Comparison of ENCODE assay signal across 8 mouse cellular contexts in the genomic region with DNA sequence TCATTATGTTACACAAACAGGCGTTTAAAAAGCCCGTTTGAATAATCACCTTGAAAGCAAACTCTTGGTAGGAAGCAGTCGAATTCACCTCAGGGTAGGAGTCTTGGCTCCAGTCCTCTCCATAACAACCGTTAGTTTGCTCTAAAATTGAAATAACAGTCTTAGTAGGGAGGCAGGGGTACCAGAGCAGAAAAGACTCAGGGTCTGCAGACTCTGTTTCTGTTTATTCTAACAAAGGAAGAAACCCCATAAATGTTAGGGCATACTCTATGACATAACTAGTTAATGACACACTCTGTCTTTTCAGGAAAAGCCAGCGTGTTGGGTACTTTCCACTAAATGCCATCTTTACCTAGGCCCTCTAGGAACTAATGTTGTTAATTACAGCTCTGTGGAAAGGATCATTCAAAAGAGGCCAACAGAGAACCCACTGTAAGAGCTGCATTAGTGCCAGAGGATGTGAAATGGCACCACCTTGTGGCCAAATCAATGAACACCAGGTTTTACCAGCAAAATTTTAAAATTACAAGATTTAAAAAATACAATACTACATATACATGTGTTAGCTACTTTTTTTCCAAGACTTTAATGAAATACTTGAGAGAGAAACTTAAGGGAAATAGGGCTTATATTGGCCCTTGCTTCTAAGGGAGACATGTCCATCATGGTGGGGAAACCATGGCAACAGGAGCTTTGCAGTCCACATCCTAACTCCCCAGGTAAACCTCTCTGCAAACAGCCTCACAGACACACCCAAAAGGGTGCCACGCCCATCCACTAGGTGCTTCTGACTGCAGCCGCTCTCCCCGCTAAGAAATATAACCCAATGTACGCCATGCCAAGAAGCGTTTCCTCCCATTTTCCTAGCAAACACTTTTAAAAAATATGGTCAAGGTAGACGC. TPM values are rescaled to one million over a fixed set of nuclear protein-coding genes. Genes with fewer than 3 reads are reported as not detected.
DNase-seq lines count a peak whose midpoint lies in the region; ATAC-seq and TF ChIP-seq lines count a peak whose summit lies in the region.

No protein-coding gene starts in this region.

- peak; percentile 89 for ATAC-seq in forebrain, embryonic 14.5 days
- no peak for ATAC-seq in intestine, embryonic 14.5 days (replicated peaks; ENCODE audit: low FRiP score, low TSS enrichment, low read depth)
- no peak for ATAC-seq in limb, embryonic 11.5 days (ENCODE audit: insufficient number of reproducible peaks, low FRiP score, low TSS enrichment, low read depth)

- no peaks in the 10 kb centered on the region for H3K36me3 ChIP-seq in ES-E14 (ENCODE audit: control insufficient read depth, insufficient read depth, low read length, poor library complexity, severe bottlenecking)
- no peaks in the 10 kb centered on the region for H3K36me3 ChIP-seq in forebrain, embryonic 14.5 days (ENCODE audit: control insufficient read depth, insufficient read depth, low read length)
- no peaks in the 10 kb centered on the region for H3K36me3 ChIP-seq in intestine, embryonic 14.5 days (ENCODE audit: control insufficient read depth, insufficient read depth, low read length)
- H3K36me3 ChIP-seq in limb, embryonic 11.5 days (ENCODE audit: control insufficient read depth, insufficient read depth, low read length), result no peaks in the 10 kb centered on the region

- H3K4me3 ChIP-seq in ES-E14 (ENCODE audit: insufficient read depth in 1 of 2, low read depth in 1 of 2, low read length in 2 of 2, poor library complexity in 1 of 2, severe bottlenecking in 1 of 2), result no peak overlapping the region
- no peak overlapping the region for H3K4me3 ChIP-seq in forebrain, embryonic 14.5 days (ENCODE audit: low read depth, low read length)
- no peak overlapping the region for H3K4me3 ChIP-seq in intestine, embryonic 14.5 days (ENCODE audit: low read depth, low read length)
- no peak overlapping the region for H3K4me3 ChIP-seq in limb, embryonic 11.5 days (ENCODE audit: low read depth, low read length)

- WGBS in forebrain, embryonic 14.5 days, result 50% methylated on average over 11 of the region's 11 CpGs
- WGBS in intestine, embryonic 14.5 days, result 55% methylated on average over 11 of the region's 11 CpGs
- WGBS in limb, embryonic 11.5 days, result 48% methylated on average over 11 of the region's 11 CpGs

- peaks cover 0 to 12% of the 10 kb centered on the region in 2 experiments; a peak in 3 of 4 replicates for H3K4me1 ChIP-seq in ES-E14 (ENCODE audit: control insufficient read depth in 2 of 2, insufficient read depth in 2 of 2, low read length in 2 of 2, poor library complexity in 1 of 2)
- no peaks in the 10 kb centered on the region for H3K4me1 ChIP-seq in forebrain, embryonic 14.5 days (ENCODE audit: control insufficient read depth, insufficient read depth, low read length)
- H3K4me1 ChIP-seq in intestine, embryonic 14.5 days (replicated peaks; ENCODE audit: control insufficient read depth, insufficient read depth, low read length), result no peaks in the 10 kb centered on the region
- 0 out of 2 replicates have a peak, but pooled peaks cover 3% of the 10 kb centered on the region for H3K4me1 ChIP-seq in limb, embryonic 11.5 days (ENCODE audit: control insufficient read depth, insufficient read depth, low read length)

- no peak overlapping the region for H3K4me2 ChIP-seq in forebrain, embryonic 14.5 days (ENCODE audit: low read length)
- no peak overlapping the region for H3K4me2 ChIP-seq in intestine, embryonic 14.5 days (ENCODE audit: low read length)
- H3K4me2 ChIP-seq in limb, embryonic 11.5 days (ENCODE audit: low read depth, severe bottlenecking), result no peak overlapping the region

- H3K27ac ChIP-seq in ES-E14 (ENCODE audit: insufficient read depth, low read depth, low read length, poor library complexity, severe bottlenecking), result no peak overlapping the region
- no peak overlapping the region for H3K27ac ChIP-seq in forebrain, embryonic 14.5 days (ENCODE audit: low read depth, low read length)
- H3K27ac ChIP-seq in intestine, embryonic 14.5 days (ENCODE audit: low read depth), result no peak overlapping the region
- H3K27ac ChIP-seq in limb, embryonic 11.5 days (replicated peaks; ENCODE audit: low read depth, low read length), result no peak overlapping the region

- H3K9ac ChIP-seq in ES-E14 (ENCODE audit: insufficient read depth, low read depth, low read length, poor library complexity, severe bottlenecking), result no peak overlapping the region
- H3K9ac ChIP-seq in forebrain, embryonic 14.5 days (ENCODE audit: low read length), result no peak overlapping the region
- no peak overlapping the region for H3K9ac ChIP-seq in intestine, embryonic 14.5 days (ENCODE audit: low read length)
- 0 out of 2 replicates have a peak overlapping the region, but pooled peaks have one; percentile 13 for H3K9ac ChIP-seq in limb, embryonic 11.5 days (ENCODE audit: low read length)

- in situ Hi-C loops in ES-E14 (cut with MboI; ENCODE audit: low sequenced_read_pairs in 2 of 2, unreplicated experiment in 2 of 2), result loop anchor here in 1 of 2 experiments (5.0 kb wide), 1 partner anchor 110 kb away; a partner anchor contains a TSS

- DNase-seq in 3T3-L1 (ENCODE audit: low read depth, low spot score) (peak; percentile 81), ES-E14 (ENCODE audit: low read depth, low spot score) (peak; percentile 27)
- DNase-seq in cerebellum, adult 11-12 months, result peak; percentile 12
- DNase-seq in forebrain, embryonic 14.5 days (ENCODE audit: low spot score), result peak; percentile 90
- peak; percentile 73 for DNase-seq in intestine, embryonic 14.5 days (ENCODE audit: low spot score)
- peak; percentile 69 for DNase-seq in limb, embryonic 11.5 days (ENCODE audit: low spot score)
- peak; percentile 86 for DNase-seq in naive thymus-derived CD4-positive, alpha-beta T cell, adult 2 months (ENCODE audit: low read depth)
- DNase-seq in thymus, postnatal 36 days, result peak; percentile 16 to 29

- H3K27me3 ChIP-seq in forebrain, embryonic 14.5 days (replicated peaks; ENCODE audit: control insufficient read depth, insufficient read depth, low read length), result no peaks in the 10 kb centered on the region
- no peaks in the 10 kb centered on the region for H3K27me3 ChIP-seq in intestine, embryonic 14.5 days (replicated peaks; ENCODE audit: control insufficient read depth, insufficient read depth, low read length)
- no peaks in the 10 kb centered on the region for H3K27me3 ChIP-seq in limb, embryonic 11.5 days (ENCODE audit: control insufficient read depth, insufficient read depth, low read length)

- H3K9me3 ChIP-seq in ES-E14 (ENCODE audit: control insufficient read depth, insufficient read depth, low read depth, low read length), result no peaks in the 10 kb centered on the region
- no peaks in the 10 kb centered on the region for H3K9me3 ChIP-seq in forebrain, embryonic 14.5 days (replicated peaks; ENCODE audit: control insufficient read depth, low read length)
- H3K9me3 ChIP-seq in intestine, embryonic 14.5 days (ENCODE audit: control insufficient read depth, low read length), result no peaks in the 10 kb centered on the region
- no peaks in the 10 kb centered on the region for H3K9me3 ChIP-seq in limb, embryonic 11.5 days (ENCODE audit: control insufficient read depth, low read length)

TF ChIP-seq in ES-E14, 5 proteins besides CTCF, POLR2A, EP300 and RAD21:
- TF ChIP-seq ZC3H11A (IDR thresholded peaks at IDR 0.05; ENCODE audit: borderline replicate concordance, low read depth, low read length) (0 out of 2 replicates have a peak, but pooled peaks have one; percentile 43), ZNF384 (IDR thresholded peaks at IDR 0.05; ENCODE audit: low read depth, low read length) (no peak)

RNA-seq across cellular contexts. Expression of a gene that starts 26.2 kb away (rescaled TPM):
- total RNA-seq in ES-E14 (2012; rRNA removed), result 0.40 and 1.0 TPM in 2 replicates
- 0.15 and 0.26 TPM in 2 replicates for polyA plus RNA-seq in forebrain, embryonic 14.5 days (2014; fragmentation: Nextera tagmentation; extraction: Ambion mirVana)
- polyA plus RNA-seq in intestine, embryonic 14.5 days (2014; fragmentation: Nextera tagmentation; extraction: Ambion mirVana), result 0.07 and 0.15 TPM in 2 replicates
- 0.12 TPM in 1 of 2 replicates, not detected in the other for polyA plus RNA-seq in limb, embryonic 11.5 days (2014; fragmentation: Nextera tagmentation; extraction: Ambion mirVana)

Comparison
In these comparisons a context has a peak if more than half of its experiments do, and no peak if none do; other contexts are left out.
1. DNase-seq: peak in every context shown above with its lines; median percentile 90 in forebrain, embryonic 14.5 days; 86 in naive thymus-derived CD4-positive, alpha-beta T cell, adult 2 months; 81 in 3T3-L1; 73 in intestine, embryonic 14.5 days; 69 in limb, embryonic 11.5 days; 27 in ES-E14; 22 in thymus, postnatal 36 days; 12 in cerebellum, adult 11-12 months.